Comparison of ENCODE assay signal across 10 mouse cellular contexts in the genomic region with DNA sequence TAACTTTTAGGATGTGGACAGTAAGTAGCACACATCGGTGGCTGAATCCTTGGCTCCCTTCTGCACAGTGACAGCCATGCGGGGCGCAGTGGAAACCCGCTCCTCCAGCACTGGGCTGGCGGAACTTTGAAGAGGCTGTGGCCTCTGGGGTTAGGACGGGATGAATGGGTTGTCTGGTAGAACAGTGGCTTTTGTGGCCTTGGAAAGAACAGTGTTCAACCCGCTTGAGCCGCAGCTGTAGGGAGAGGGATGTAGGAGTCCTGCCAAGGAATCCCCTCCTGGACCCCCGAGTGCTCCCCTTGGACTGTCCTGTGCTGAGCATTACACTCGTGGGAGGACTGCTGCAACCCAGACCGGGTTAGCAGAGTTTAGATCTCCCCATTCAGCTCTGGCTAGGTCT. TPM values are rescaled to one million over a fixed set of nuclear protein-coding genes. Genes with fewer than 3 reads are reported as not detected.
DNase-seq lines count a peak whose midpoint lies in the region; ATAC-seq and TF ChIP-seq lines count a peak whose summit lies in the region.
"Had no signal": no experiment of that assay in that cellular context is flagged by ENCODE, and none has a peak within 500 bp of the region (broad histone marks: within the 10 kb centered on the region; RNA-seq: fewer than 3 reads in every experiment).

No protein-coding gene starts in this region.

- ATAC-seq in forebrain, embryonic 12.5 days (ENCODE audit: low FRiP score), result no peak
- no peak for ATAC-seq in limb, embryonic 14.5 days (ENCODE audit: low FRiP score, low read depth)
- ATAC-seq: Patski had no signal

- peak overlapping the region; percentile 65 for H3K4me2 ChIP-seq in forebrain, embryonic 12.5 days
- no peak overlapping the region for H3K4me2 ChIP-seq in limb, embryonic 14.5 days (replicated peaks; ENCODE audit: low read depth, low read length, severe bottlenecking)

- 1% methylated on average over 11 of the region's 11 CpGs for WGBS in forebrain, embryonic 12.5 days
- WGBS in limb, embryonic 14.5 days, result 3% methylated on average over 11 of the region's 11 CpGs

- H3K4me3 ChIP-seq in forebrain, embryonic 12.5 days (replicated peaks), result peak overlapping the region; percentile 57
- peak overlapping the region; percentile 7; the same call in 1 of the 2 replicates for H3K4me3 ChIP-seq in limb, embryonic 14.5 days (replicated peaks; ENCODE audit: low read length)

- H3K4me1 ChIP-seq in forebrain, embryonic 12.5 days, result peaks cover 36% of the 10 kb centered on the region
- H3K4me1 ChIP-seq in limb, embryonic 14.5 days (ENCODE audit: control insufficient read depth, insufficient read depth, low read length), result peaks cover 10% of the 10 kb centered on the region

- no peaks in the 10 kb centered on the region for H3K9me3 ChIP-seq in forebrain, embryonic 12.5 days
- no peaks in the 10 kb centered on the region for H3K9me3 ChIP-seq in limb, embryonic 14.5 days (ENCODE audit: control insufficient read depth, low read length)

- DNase-seq in testis, postnatal 14 days (ENCODE audit: low spot score), result peak; percentile 8
- DNase-seq in testis, postnatal 10 days (ENCODE audit: low spot score), result no peak
- DNase-seq in limb, embryonic 14.5 days (ENCODE audit: low spot score), result no peak
- no peak for DNase-seq in right cerebral cortex, postnatal 14 days
- no peak for DNase-seq in frontal cortex, postnatal 10 days (ENCODE audit: low spot score in 2 of 2)
- DNase-seq in thymus, postnatal 25 days, result no peak
- DNase-seq in adipocyte (ENCODE audit: low spot score), result no peak
- DNase-seq: kidney, adult 11 months had no signal

- H3K9ac ChIP-seq in forebrain, embryonic 12.5 days, result peak overlapping the region; percentile 65
- H3K9ac ChIP-seq in limb, embryonic 14.5 days (ENCODE audit: low read depth, low read length, severe bottlenecking), result no peak overlapping the region

- H3K36me3 ChIP-seq in forebrain, embryonic 12.5 days (replicated peaks), result no peaks in the 10 kb centered on the region
- no peaks in the 10 kb centered on the region for H3K36me3 ChIP-seq in limb, embryonic 14.5 days (ENCODE audit: control insufficient read depth, insufficient read depth, low read length)

- peaks cover 54% of the 10 kb centered on the region for H3K27me3 ChIP-seq in forebrain, embryonic 12.5 days
- peaks cover 92% of the 10 kb centered on the region for H3K27me3 ChIP-seq in limb, embryonic 14.5 days (ENCODE audit: control insufficient read depth, insufficient read depth, low read length)

- peak overlapping the region; percentile 85 for H3K27ac ChIP-seq in forebrain, embryonic 12.5 days
- H3K27ac ChIP-seq in limb, embryonic 14.5 days (replicated peaks; ENCODE audit: low read depth, low read length), result no peak overlapping the region

- TF ChIP-seq POLR2A in limb, embryonic 14.5 days (IDR thresholded peaks at IDR 0.05; ENCODE audit: borderline replicate concordance, extremely low read depth, insufficient read depth, insufficient read length), result no peak

RNA-seq across cellular contexts. Expression of a gene that starts 3.9 kb away (rescaled TPM):
- polyA plus RNA-seq in forebrain, embryonic 12.5 days (2016; fragmentation: Nextera tagmentation; extraction: Ambion mirVana), result 24.8 and 29.6 TPM in 2 replicates
- polyA plus RNA-seq in limb, embryonic 14.5 days (2012; rRNA removed), result 1.7 and 2.0 TPM in 2 replicates
- 3.8 and 4.1 TPM in 2 replicates for polyA plus RNA-seq in limb, embryonic 14.5 days (2014; fragmentation: Nextera tagmentation; extraction: Ambion mirVana)
